Mouse (Mus musculus) gastrocnemius, adult 8-10 months (tissue): ENCODE data around the gene Gnpat. TPM values are rescaled to one million over a fixed set of nuclear protein-coding genes. Genes with fewer than 3 reads are reported as not detected.

Experiments
- DNase-seq, 2 experiments: peaks; one replicate each; pipeline ENCODE4 v3.0.0; 2022; ENCODE audit warnings: low spot score in 2 of 2
- total RNA-seq, 4 experiments: library from RNA; stranded (reverse); gene quantifications; 2 replicates each; pipeline ENCODE4 v1.2.4; 2022

Gnpat gene
- total RNA-seq, 4 experiments from 2014 or later, result 145 to 180 (median 156) TPM

GRCm38 (mm10) chr8:124898251-124898905 lies 35.5 kb downstream of the Gnpat start:
- no peak for DNase-seq

GRCm38 (mm10) chr8:124903198-124903597 lies 40.4 kb downstream of the Gnpat start:
- no peak for DNase-seq

GRCm38 (mm10) chr8:124905482-124905881 lies 42.6 kb downstream of the Gnpat start:
- no peak for DNase-seq

- peak in 1 of 2 experiments; percentile 38 for DNase-seq
Measured at GRCm38 (mm10) chr8:124909936-124910335, 47.1 kb downstream of the Gnpat start.

GRCm38 (mm10) chr8:124910349-124910748 lies 47.5 kb downstream of the Gnpat start:
- no peak for DNase-seq

- DNase-seq, result no peak
Measured at GRCm38 (mm10) chr8:124911938-124912872, 49.4 kb downstream of the Gnpat start.

GRCm38 (mm10) chr8:124914061-124914460 lies 51.2 kb downstream of the Gnpat start:
- DNase-seq, result no peak

- DNase-seq, result no peak
Measured at GRCm38 (mm10) chr8:124917741-124918484, 55.1 kb downstream of the Gnpat start.

- peak in 1 of 2 experiments; percentile 38 for DNase-seq
Measured at GRCm38 (mm10) chr8:124921369-124922279, 58.8 kb downstream of the Gnpat start.

GRCm38 (mm10) chr8:124922490-124923089 lies 59.8 kb downstream of the Gnpat start:
- no peak for DNase-seq

GRCm38 (mm10) chr8:124923971-124924652 lies 61.3 kb downstream of the Gnpat start:
- DNase-seq, result peak; percentile 68 to 78

- DNase-seq, result no peak
Measured at GRCm38 (mm10) chr8:124925544-124926266, 62.9 kb downstream of the Gnpat start.

- DNase-seq, result peak in 1 of 2 experiments; percentile 42
Measured at GRCm38 (mm10) chr8:124926351-124926771, 63.5 kb downstream of the Gnpat start.

- peak in 1 of 2 experiments; percentile 47 for DNase-seq
Measured at GRCm38 (mm10) chr8:124929006-124929405, 66.2 kb downstream of the Gnpat start.

GRCm38 (mm10) chr8:124930086-124930485 lies 67.3 kb downstream of the Gnpat start:
- no peak for DNase-seq

- no peak for DNase-seq
Measured at GRCm38 (mm10) chr8:124930649-124931048, 67.8 kb downstream of the Gnpat start.

GRCm38 (mm10) chr8:124932435-124932834 lies 69.6 kb downstream of the Gnpat start:
- DNase-seq, result no peak

GRCm38 (mm10) chr8:124935116-124935515 lies 72.3 kb downstream of the Gnpat start:
- DNase-seq, result no peak

- no peak for DNase-seq
Measured at GRCm38 (mm10) chr8:124936699-124937098, 73.9 kb downstream of the Gnpat start.
